Mouse (Mus musculus) splenic B cell, adult 2 months (primary cell): Measurements from ENCODE around the gene Palm2.

Experiments used
- DNase-seq: peaks from one replicate; pipeline ENCODE4 v3.0.0-alpha.2; 2011; ENCODE audit warnings: low read depth, low spot score
- H3K27me3 ChIP-seq: 2 replicates; pipeline ENCODE4 v1.6.1; 2012; ENCODE audit warnings: mild to moderate bottlenecking, low read length, moderate library complexity, mixed read lengths; ENCODE audit not compliant: control insufficient read depth, poor library complexity, insufficient read depth, severe bottlenecking
- H3K36me3 ChIP-seq: 2 replicates; pipeline ENCODE4 v1.6.1; 2012; ENCODE audit warnings: mild to moderate bottlenecking, low read length, moderate library complexity, mixed read lengths; ENCODE audit not compliant: control insufficient read depth, poor library complexity, insufficient read depth, severe bottlenecking

Palm2 gene

GRCm38 (mm10) chr4:57534232-57534631 lies 100.2 kb downstream of the Palm2 start:
- no peak for DNase-seq
- no peaks in the 10 kb centered on the region for H3K36me3 ChIP-seq
- H3K27me3 ChIP-seq: no peaks in the 10 kb centered on the region

- no peak for DNase-seq
- no peaks in the 10 kb centered on the region for H3K36me3 ChIP-seq
- no peaks in the 10 kb centered on the region for H3K27me3 ChIP-seq
Measured at GRCm38 (mm10) chr4:57535087-57535486, 101.0 kb downstream of the Palm2 start.

- no peaks in the 10 kb centered on the region for H3K27me3 ChIP-seq
- no peak for DNase-seq
Measured at GRCm38 (mm10) chr4:57538029-57538688, 104.1 kb downstream of the Palm2 start.

GRCm38 (mm10) chr4:57543692-57544256 lies 109.7 kb downstream of the Palm2 start:
- Histone ChIP-seq H3K36me3 (no peaks in the 10 kb centered on the region), H3K27me3 (no peaks in the 10 kb centered on the region)
- DNase-seq: no peak

More at GRCm38 (mm10) chr4:57538029-57538688, 104.1 kb downstream of the Palm2 start:
- H3K36me3 ChIP-seq: no peaks in the 10 kb centered on the region

DNA sequence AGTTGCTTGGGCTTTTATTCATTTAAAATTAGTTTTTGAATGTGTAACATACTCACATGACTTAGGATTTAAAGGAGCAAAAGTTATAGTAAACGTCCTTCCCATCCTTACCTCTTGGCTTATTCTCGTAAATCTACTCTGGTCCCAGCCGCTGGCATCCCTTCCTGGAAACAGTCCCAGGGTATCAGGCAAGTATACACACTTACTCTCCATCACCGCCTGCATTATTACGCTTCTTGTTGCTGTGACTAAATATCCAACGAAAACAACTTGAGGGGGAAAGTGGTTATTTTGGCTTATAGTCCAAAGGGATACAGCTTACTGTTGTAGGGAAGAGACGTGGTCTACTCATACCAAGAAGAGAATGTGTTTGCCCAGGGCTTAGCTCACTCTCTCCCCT lies 113.7 kb downstream of the Palm2 start:
- H3K27me3 ChIP-seq: no peaks in the 10 kb centered on the region
- DNase-seq: no peak
- no peaks in the 10 kb centered on the region for H3K36me3 ChIP-seq

GRCm38 (mm10) chr4:57550216-57550615 lies 116.2 kb downstream of the Palm2 start:
- H3K36me3 ChIP-seq: no peaks in the 10 kb centered on the region
- no peaks in the 10 kb centered on the region for H3K27me3 ChIP-seq
- no peak for DNase-seq

DNA sequence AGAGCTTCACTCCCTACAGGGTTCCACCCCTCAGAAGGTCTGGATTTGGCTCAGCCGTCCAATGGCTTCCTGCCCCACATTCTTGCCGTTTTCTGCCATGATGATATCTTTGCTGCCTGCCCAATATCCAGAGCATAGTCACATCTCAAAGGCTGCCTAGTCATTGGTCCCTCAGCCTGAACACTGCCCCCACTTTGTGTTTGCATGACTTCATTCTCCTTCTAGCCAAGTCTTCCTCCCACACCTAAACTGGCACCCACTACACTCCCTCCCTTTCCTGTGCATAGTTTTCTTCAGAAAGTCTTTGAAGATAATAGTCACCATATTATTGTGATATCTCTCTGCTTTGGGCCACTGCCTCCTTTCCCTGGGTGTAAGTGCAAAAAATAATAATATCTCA lies 123.1 kb downstream of the Palm2 start:
- Histone ChIP-seq H3K36me3 (no peaks in the 10 kb centered on the region), H3K27me3 (no peaks in the 10 kb centered on the region)
- no peak for DNase-seq

- H3K27me3 ChIP-seq: no peaks in the 10 kb centered on the region
- no peaks in the 10 kb centered on the region for H3K36me3 ChIP-seq
- no peak for DNase-seq
Measured at GRCm38 (mm10) chr4:57559438-57559837, 125.4 kb downstream of the Palm2 start.

DNA sequence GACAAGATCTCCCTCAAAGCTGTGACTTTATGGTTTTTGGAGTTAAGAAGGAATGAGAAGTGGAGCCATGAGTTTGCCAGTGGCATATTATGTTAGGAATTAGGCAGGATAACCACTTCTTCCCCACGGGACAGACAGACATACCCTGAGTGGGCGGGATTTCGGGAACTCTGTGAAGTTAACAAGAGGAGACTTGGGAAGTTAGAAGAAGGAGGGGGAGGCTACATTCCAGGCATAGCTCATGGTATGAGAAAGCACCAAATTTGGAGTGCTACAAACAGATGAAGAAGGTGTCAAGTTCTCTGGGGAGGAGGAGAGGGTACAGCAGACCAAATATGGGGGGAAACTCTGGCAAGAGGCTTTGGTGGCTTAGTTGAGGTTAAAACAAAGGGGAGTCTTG lies 126.0 kb downstream of the Palm2 start:
- H3K27me3 ChIP-seq: no peaks in the 10 kb centered on the region
- no peak for DNase-seq
- H3K36me3 ChIP-seq: no peaks in the 10 kb centered on the region

DNA sequence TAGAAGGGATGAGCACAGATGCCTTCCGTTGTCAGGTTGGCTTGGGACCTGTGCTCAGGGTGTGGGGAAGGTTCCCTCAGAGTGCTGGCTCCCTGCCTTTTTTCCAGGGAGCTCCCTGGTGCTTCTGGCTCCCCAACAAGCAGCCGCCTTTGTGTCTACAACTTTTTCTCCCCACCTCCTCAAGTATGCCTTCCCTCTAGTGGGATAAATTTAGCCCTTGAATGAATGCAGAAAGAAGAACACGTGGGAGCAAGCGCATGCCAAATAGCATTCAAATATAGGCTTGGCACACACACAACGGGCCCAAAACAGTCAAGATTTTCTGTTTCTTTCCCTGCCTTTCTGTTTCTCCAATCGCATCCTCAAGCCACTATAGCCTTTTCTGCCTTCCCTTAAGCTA lies 127.0 kb downstream of the Palm2 start:
- no peak for DNase-seq
- Histone ChIP-seq H3K36me3 (no peaks in the 10 kb centered on the region), H3K27me3 (no peaks in the 10 kb centered on the region)

- H3K27me3 ChIP-seq: no peaks in the 10 kb centered on the region
- no peaks in the 10 kb centered on the region for H3K36me3 ChIP-seq
- no peak for DNase-seq
Measured at GRCm38 (mm10) chr4:57565283-57565682, 131.2 kb downstream of the Palm2 start.

GRCm38 (mm10) chr4:57565811-57566210 lies 131.8 kb downstream of the Palm2 start:
- Histone ChIP-seq H3K27me3 (no peaks in the 10 kb centered on the region), H3K36me3 (no peaks in the 10 kb centered on the region)
- DNase-seq: peak; percentile 3

DNA sequence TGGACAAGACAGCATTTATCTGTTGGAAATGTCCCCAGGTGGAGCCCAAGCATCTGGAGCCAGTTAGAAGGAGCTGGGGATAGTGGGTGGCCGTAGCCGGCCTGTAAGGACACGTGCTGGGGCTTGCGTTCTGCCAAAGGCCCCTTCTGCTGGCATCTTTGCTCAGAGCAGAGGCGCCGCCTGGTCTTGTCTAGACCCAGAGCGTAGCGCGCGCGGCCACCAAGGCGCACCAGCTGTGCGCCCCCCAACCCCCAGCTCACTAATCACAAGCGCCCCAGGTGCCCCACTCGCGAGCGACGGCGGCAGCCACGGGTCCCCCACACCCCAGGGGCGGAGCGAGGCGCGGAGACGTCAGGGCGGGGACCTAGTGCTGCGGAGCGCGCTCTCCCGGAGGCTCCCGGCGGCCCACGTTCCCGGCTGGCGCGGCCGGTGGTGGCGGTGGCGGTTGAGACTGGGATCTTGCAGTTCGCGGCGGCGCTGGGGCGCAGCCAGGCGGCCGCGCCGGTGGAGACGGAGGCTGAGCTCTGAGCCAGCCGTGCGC lies 133.7 kb downstream of the Palm2 start, which contains the start of gene Pakap:
TSS of gene Pakap (plus strand) at position 514 of the 541 bp plus-strand sequence.
- Histone ChIP-seq H3K36me3 (no peaks in the 10 kb centered on the region), H3K27me3 (no peaks in the 10 kb centered on the region)
- no peak for DNase-seq

GRCm38 (mm10) chr4:57568268-57569068 lies 134.4 kb downstream of the Palm2 start:
- no peaks in the 10 kb centered on the region for H3K27me3 ChIP-seq
- no peak for DNase-seq
- no peaks in the 10 kb centered on the region for H3K36me3 ChIP-seq

DNA sequence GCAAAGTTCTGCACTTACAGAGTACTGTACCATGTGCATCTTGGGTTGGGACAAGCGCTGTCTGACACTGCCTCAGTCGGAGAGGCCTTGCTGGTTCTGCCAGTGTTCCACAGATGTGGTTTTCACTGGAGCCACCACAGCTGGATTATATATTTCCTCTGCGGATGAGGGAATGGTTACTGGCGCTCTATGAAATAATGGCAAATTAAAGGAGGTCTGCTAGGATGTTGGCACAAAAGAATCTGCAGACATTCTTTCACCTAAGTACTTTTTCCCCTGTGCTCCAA lies 135.0 kb downstream of the Palm2 start:
- H3K27me3 ChIP-seq: no peaks in the 10 kb centered on the region
- H3K36me3 ChIP-seq: no peaks in the 10 kb centered on the region
- DNase-seq: no peak
